Comparison of ENCODE assay signal across 8 mouse cellular contexts in the genomic region with DNA sequence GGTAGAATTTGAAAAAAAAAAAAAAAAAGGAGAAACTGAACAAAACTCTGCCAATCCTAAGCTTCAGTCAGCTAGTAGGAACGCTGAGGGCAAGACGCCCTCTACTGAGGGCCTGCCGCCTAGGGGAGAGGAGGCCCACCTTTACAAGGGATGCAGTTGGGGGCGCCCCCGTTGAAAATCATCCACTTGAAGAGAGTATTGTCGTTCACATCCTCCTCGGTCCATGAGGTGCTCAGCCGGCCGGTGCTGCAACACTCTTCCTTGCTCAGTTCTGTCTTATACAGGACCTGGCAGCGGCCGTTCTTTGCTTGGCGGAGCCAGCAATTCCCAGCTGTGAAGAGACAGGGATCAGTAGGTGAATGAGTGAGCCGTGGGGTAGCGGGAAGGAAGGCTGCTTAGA. TPM values are rescaled to one million over a fixed set of nuclear protein-coding genes. Genes with fewer than 3 reads are reported as not detected.
DNase-seq lines count a peak whose midpoint lies in the region; ATAC-seq lines count a peak whose summit lies in the region.

No protein-coding gene starts in this region.

- peak; percentile 8 to 12 for DNase-seq in cerebellum, adult 18-20 months
- no peak for DNase-seq in cerebellum, adult 11-12 months
- peak; percentile 66 for DNase-seq in ZHBTc4 (ENCODE audit: low read depth, low spot score)
- DNase-seq in hindbrain, embryonic 10.5 days (ENCODE audit: low spot score) = peak; percentile 63
- DNase-seq in naive thymus-derived CD4-positive, alpha-beta T cell, adult 2 months (ENCODE audit: low read depth) = peak; percentile 2
- peak; percentile 37 for DNase-seq in urinary bladder, postnatal 14 days (ENCODE audit: low spot score)

- under 1% methylated on average over 14 of the region's 14 CpGs for WGBS in forebrain, embryonic 12.5 days
- WGBS in hindbrain, embryonic 10.5 days = under 1% methylated on average over 14 of the region's 14 CpGs
- 1% methylated on average over 14 of the region's 14 CpGs for WGBS in limb, embryonic 13.5 days

- H3K27ac ChIP-seq in forebrain, embryonic 12.5 days = no peak overlapping the region
- peak overlapping the region; percentile 90 for H3K27ac ChIP-seq in hindbrain, embryonic 10.5 days
- no peak overlapping the region for H3K27ac ChIP-seq in limb, embryonic 13.5 days

- ATAC-seq in forebrain, embryonic 12.5 days (ENCODE audit: low FRiP score) = no peak
- ATAC-seq in limb, embryonic 13.5 days (ENCODE audit: low FRiP score, low read depth) = no peak

- 0 out of 2 replicates have a peak, but pooled peaks cover 4% of the 10 kb centered on the region for H3K9me3 ChIP-seq in forebrain, embryonic 12.5 days
- no peaks in the 10 kb centered on the region for H3K9me3 ChIP-seq in hindbrain, embryonic 10.5 days
- no peaks in the 10 kb centered on the region for H3K9me3 ChIP-seq in limb, embryonic 13.5 days

- H3K9ac ChIP-seq in forebrain, embryonic 12.5 days = 0 out of 2 replicates have a peak overlapping the region, but pooled peaks have one; percentile 51
- peak overlapping the region; percentile 60; the same call in 1 of the 2 replicates for H3K9ac ChIP-seq in limb, embryonic 13.5 days

- peaks cover 38% of the 10 kb centered on the region for H3K27me3 ChIP-seq in forebrain, embryonic 12.5 days
- H3K27me3 ChIP-seq in hindbrain, embryonic 10.5 days (ENCODE audit: insufficient read depth, poor library complexity, severe bottlenecking) = peaks cover 34% of the 10 kb centered on the region
- H3K27me3 ChIP-seq in limb, embryonic 13.5 days = peaks cover 62% of the 10 kb centered on the region

- peak overlapping the region; percentile 57 for H3K4me3 ChIP-seq in forebrain, embryonic 12.5 days (replicated peaks)
- peak overlapping the region; percentile 71 for H3K4me3 ChIP-seq in hindbrain, embryonic 10.5 days
- peak overlapping the region; percentile 60 for H3K4me3 ChIP-seq in limb, embryonic 13.5 days

- H3K4me2 ChIP-seq in forebrain, embryonic 12.5 days = peak overlapping the region; percentile 94
- H3K4me2 ChIP-seq in limb, embryonic 13.5 days (replicated peaks) = peak overlapping the region; percentile 94

- H3K36me3 ChIP-seq in forebrain, embryonic 12.5 days (replicated peaks) = no peaks in the 10 kb centered on the region
- H3K36me3 ChIP-seq in hindbrain, embryonic 10.5 days = peaks cover 35% of the 10 kb centered on the region
- H3K36me3 ChIP-seq in limb, embryonic 13.5 days = peaks cover 7% of the 10 kb centered on the region

- H3K4me1 ChIP-seq in forebrain, embryonic 12.5 days = peaks cover 26% of the 10 kb centered on the region
- peaks cover 42% of the 10 kb centered on the region for H3K4me1 ChIP-seq in hindbrain, embryonic 10.5 days (replicated peaks)
- H3K4me1 ChIP-seq in limb, embryonic 13.5 days = peaks cover 27% of the 10 kb centered on the region

RNA-seq across cellular contexts. Expression of a gene that starts 2.5 kb away (rescaled TPM):
- polyA plus RNA-seq in forebrain, embryonic 12.5 days (2016; fragmentation: Nextera tagmentation; extraction: Ambion mirVana) = 23.3 and 25.9 TPM in 2 replicates
- 11.2 and 23.7 TPM in 2 replicates for polyA plus RNA-seq in hindbrain, embryonic 10.5 days (2016; fragmentation: Nextera tagmentation; extraction: Ambion mirVana)
- polyA plus RNA-seq in limb, embryonic 13.5 days (2015; fragmentation: Nextera tagmentation; extraction: Ambion mirVana) = 52.0 and 58.4 TPM in 2 replicates
